Mouse (Mus musculus) C2C12 (cell line): Measurements from ENCODE around the gene Ric8b.

Source experiments
- CTCF ChIP-seq: IDR thresholded peaks from one replicate; pipeline ENCODE4 v1.5.1; 2011; ENCODE audit not compliant: control insufficient read depth, insufficient read depth, insufficient read length
- MYOD1 ChIP-seq: IDR thresholded peaks from one replicate; pipeline ENCODE4 v1.6.1; 2011; ENCODE audit warnings: low read depth; ENCODE audit not compliant: control insufficient read depth, insufficient read length

DNA sequence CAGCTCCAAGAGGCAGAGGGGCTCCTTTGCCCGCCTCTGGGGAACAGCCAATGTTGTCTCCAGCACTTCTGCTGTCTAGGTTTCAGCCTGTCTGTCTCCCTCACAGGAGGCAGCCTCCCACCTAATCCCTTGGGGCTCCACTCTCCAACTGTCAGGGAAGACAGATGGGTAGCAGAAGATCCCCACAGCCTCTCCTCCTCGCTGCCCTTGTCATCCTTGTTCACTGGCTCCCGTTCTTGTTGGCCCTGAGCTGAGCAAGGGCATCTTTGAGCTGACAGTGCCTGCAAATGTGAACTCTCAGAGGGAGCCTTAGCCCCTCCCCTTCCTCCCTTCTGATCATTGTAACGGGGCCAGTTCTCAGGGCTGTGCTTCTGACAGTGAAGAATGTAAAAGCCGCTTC lies 13.7 kb upstream of the Ric8b start:
- TF ChIP-seq CTCF (no peak), MYOD1 (no peak)
